Mouse (Mus musculus) limb, embryonic 14.5 days (tissue): Measurements from ENCODE around the gene Col23a1. TPM values are rescaled to one million over a fixed set of nuclear protein-coding genes. Genes with fewer than 3 reads are reported as not detected.

ENCODE experiments used
- ATAC-seq: fragments of 200-750 bp; cut with Nextera tagmentation; 2 replicates; pipeline ENCODE4 v1.8.0; 2017; ENCODE audit warnings: low read depth, moderate number of reproducible peaks, moderate TSS enrichment; ENCODE audit not compliant: low FRiP score
- DNase-seq: peaks from one replicate; pipeline ENCODE4 v3.0.0-alpha.2; 2015; ENCODE audit warnings: low spot score
- H3K27ac ChIP-seq: fragments of 300-500 bp; sonication (generic); replicated peaks from 2 replicates; pipeline ENCODE4 v1.5.1; 2014; ENCODE audit warnings: low read depth, mild to moderate bottlenecking, low read length, moderate library complexity, mixed read lengths
- H3K27me3 ChIP-seq: fragments of 300-500 bp; sonication (generic); 2 replicates; pipeline ENCODE4 v1.6.1; 2014; ENCODE audit warnings: low read length, mixed read lengths; ENCODE audit not compliant: control insufficient read depth, insufficient read depth
- H3K36me3 ChIP-seq: fragments of 300-500 bp; sonication (generic); 2 replicates; pipeline ENCODE4 v1.6.1; 2014; ENCODE audit warnings: mild to moderate bottlenecking, low read length, moderate library complexity, mixed read lengths; ENCODE audit not compliant: control insufficient read depth, insufficient read depth
- H3K4me1 ChIP-seq: fragments of 300-500 bp; sonication (generic); 2 replicates; pipeline ENCODE4 v1.6.1; 2014; ENCODE audit warnings: antibody characterized with exemption, low read length, mixed read lengths; ENCODE audit not compliant: control insufficient read depth, insufficient read depth
- H3K4me2 ChIP-seq: fragments of 300-500 bp; sonication (generic); replicated peaks from 2 replicates; pipeline ENCODE4 v1.6.1; 2014; ENCODE audit warnings: low read depth, mild to moderate bottlenecking, low read length, moderate library complexity; ENCODE audit not compliant: severe bottlenecking
- H3K4me3 ChIP-seq: fragments of 300-500 bp; sonication (generic); replicated peaks from 2 replicates; pipeline ENCODE4 v1.5.1; 2014; ENCODE audit warnings: low read length
- H3K9ac ChIP-seq: fragments of 300-500 bp; sonication (generic); 2 replicates; pipeline ENCODE4 v1.6.1; 2014; ENCODE audit warnings: mild to moderate bottlenecking, low read depth, low read length, moderate library complexity; ENCODE audit not compliant: severe bottlenecking
- H3K9me3 ChIP-seq: fragments of 300-500 bp; sonication (generic); 2 replicates; pipeline ENCODE4 v1.6.1; 2016; ENCODE audit warnings: low read length; ENCODE audit not compliant: control insufficient read depth
- POLR2A ChIP-seq: fragments of 200-500 bp; IDR thresholded peaks from 2 replicates; pipeline ENCODE4 v1.8.0; 2012; ENCODE audit warnings: inconsistent platforms, mild to moderate bottlenecking, moderate library complexity, borderline replicate concordance; ENCODE audit not compliant: insufficient read depth, insufficient read length; ENCODE audit errors: extremely low read depth
- WGBS: fragments of 180-500 bp; shearing (Covaris S2); extraction: QIAGEN DNeasy Blood & Tissue Kit; methylation state at CpG from one replicate; pipeline ENCODE4 v1.1.7; 2014; 5-methylcytosine and 5-hydroxymethylcytosine counted together
- polyA plus RNA-seq, 2 experiments: library from polyadenylated mRNA; depleted of rRNA in 1 of 2; stranded (reverse) in 1 of 2; unstranded in 1 of 2; fragments of >200 nt; fragmentation: Nextera tagmentation in 1 of 2; extraction: Ambion mirVana in 1 of 2; gene quantifications; 2 replicates each; pipeline versions ENCODE4 v1.2.1 to v1.2.3; 2012 to 2014

The Col23a1 gene
- polyA plus RNA-seq, 2 experiments = 28.0 to 29.4 TPM

GRCm38 (mm10) chr11:51430180-51430578, 140.5 kb downstream of the Col23a1 start:
- Histone ChIP-seq H3K9me3 (no peaks in the 10 kb centered on the region), H3K27me3 (no peaks in the 10 kb centered on the region), H3K4me3 (no peak overlapping the region), H3K27ac (no peak overlapping the region), H3K4me2 (no peak overlapping the region), H3K4me1 (peaks cover 37% of the 10 kb centered on the region), H3K36me3 (no peaks in the 10 kb centered on the region), H3K9ac (no peak overlapping the region)
- no peak for TF ChIP-seq POLR2A
- WGBS = 59% methylated on average over 8 of the region's 8 CpGs
- DNase-seq (no peak), ATAC-seq (no peak)

GRCm38 (mm10) chr11:51431287-51431686, 141.6 kb downstream of the Col23a1 start:
- DNase-seq (no peak), ATAC-seq (no peak)
- no peak overlapping the region for H3K27ac ChIP-seq
- TF ChIP-seq POLR2A = no peak
- H3K4me1 ChIP-seq = peaks cover 26% of the 10 kb centered on the region
- WGBS = 75% methylated on average over 3 of the region's 3 CpGs
- no peak overlapping the region for H3K9ac ChIP-seq
- no peaks in the 10 kb centered on the region for H3K36me3 ChIP-seq
- no peaks in the 10 kb centered on the region for H3K9me3 ChIP-seq
- no peaks in the 10 kb centered on the region for H3K27me3 ChIP-seq
- H3K4me2 ChIP-seq = no peak overlapping the region
- no peak overlapping the region for H3K4me3 ChIP-seq

GRCm38 (mm10) chr11:51431968-51432367, 142.2 kb downstream of the Col23a1 start:
- Histone ChIP-seq H3K36me3 (no peaks in the 10 kb centered on the region), H3K9me3 (peaks cover 5% of the 10 kb centered on the region; the same call in 1 of the 2 replicates), H3K9ac (no peak overlapping the region), H3K27me3 (no peaks in the 10 kb centered on the region), H3K4me1 (peaks cover 23% of the 10 kb centered on the region), H3K4me3 (no peak overlapping the region), H3K4me2 (0 out of 2 replicates have a peak overlapping the region, but pooled peaks have one; percentile 10), H3K27ac (no peak overlapping the region)
- 60% methylated on average over 8 of the region's 8 CpGs for WGBS
- ATAC-seq = peak; percentile 64; the same call in 1 of the 2 replicates
- TF ChIP-seq POLR2A = no peak
- peak; percentile 32 for DNase-seq

GRCm38 (mm10) chr11:51442006-51442405, 152.3 kb downstream of the Col23a1 start:
- peaks cover 4% of the 10 kb centered on the region; the same call in 1 of the 2 replicates for H3K4me1 ChIP-seq
- 96% methylated on average over 7 of the region's 7 CpGs for WGBS
- no peak overlapping the region for H3K4me2 ChIP-seq
- DNase-seq (no peak), ATAC-seq (no peak)
- H3K36me3 ChIP-seq = no peaks in the 10 kb centered on the region
- H3K4me3 ChIP-seq = no peak overlapping the region
- no peak overlapping the region for H3K9ac ChIP-seq
- no peaks in the 10 kb centered on the region for H3K27me3 ChIP-seq
- H3K9me3 ChIP-seq = peaks cover 4% of the 10 kb centered on the region; the same call in 1 of the 2 replicates
- H3K27ac ChIP-seq = no peak overlapping the region
- TF ChIP-seq POLR2A = no peak

- DNase-seq (no peak), ATAC-seq (no peak)
- no peak for TF ChIP-seq POLR2A
- Histone ChIP-seq H3K36me3 (no peaks in the 10 kb centered on the region), H3K4me3 (no peak overlapping the region), H3K27ac (no peak overlapping the region), H3K4me2 (no peak overlapping the region), H3K9me3 (no peaks in the 10 kb centered on the region), H3K9ac (no peak overlapping the region), H3K27me3 (no peaks in the 10 kb centered on the region), H3K4me1 (peaks cover 4% of the 10 kb centered on the region; the same call in 1 of the 2 replicates)
- 78% methylated on average over 8 of the region's 8 CpGs for WGBS
These were observed 152.9 kb downstream of the Col23a1 start for GRCm38 (mm10) chr11:51442599-51442998.

- TF ChIP-seq POLR2A = no peak
- no peak overlapping the region for H3K27ac ChIP-seq
- DNase-seq (no peak), ATAC-seq (no peak)
- H3K9me3 ChIP-seq = no peaks in the 10 kb centered on the region
- H3K4me3 ChIP-seq = no peak overlapping the region
- H3K4me1 ChIP-seq = peaks cover 4% of the 10 kb centered on the region; the same call in 1 of the 2 replicates
- no peak overlapping the region for H3K9ac ChIP-seq
- WGBS = 56% methylated on average over 2 of the region's 2 CpGs
- H3K27me3 ChIP-seq = no peaks in the 10 kb centered on the region
- no peaks in the 10 kb centered on the region for H3K36me3 ChIP-seq
- H3K4me2 ChIP-seq = no peak overlapping the region
These were observed 154.1 kb downstream of the Col23a1 start for GRCm38 (mm10) chr11:51443818-51444217.
